Mouse (Mus musculus) lung, adult 18-20 months (tissue): ENCODE results near the gene Stx12.

Source experiments
- DNase-seq, 2 experiments: peaks; one replicate each; pipeline ENCODE4 v3.0.0; 2022; ENCODE audit warnings: mixed read lengths in 2 of 2

The Stx12 gene

DNA sequence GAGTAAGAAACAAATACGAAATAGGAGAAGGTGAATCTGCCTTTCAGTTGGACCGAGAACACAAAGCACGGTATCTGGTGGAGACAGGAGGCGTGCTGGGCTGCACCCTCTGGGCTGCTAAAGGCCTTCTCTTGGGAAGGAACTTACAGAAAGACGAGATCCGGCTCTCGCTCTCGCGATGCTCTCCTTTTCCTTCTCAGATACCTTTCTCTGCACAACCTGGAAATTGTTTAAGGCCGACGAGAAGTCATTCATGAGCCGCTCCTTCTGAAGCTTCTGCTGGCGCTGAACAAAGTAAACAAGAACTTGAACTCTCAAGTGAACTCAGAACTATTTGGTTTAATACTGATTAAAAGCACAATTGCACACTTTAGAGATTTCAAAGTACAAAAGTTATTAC lies 21.3 kb downstream of the Stx12 start:
- peak in 1 of 2 experiments; percentile 38 for DNase-seq

DNA sequence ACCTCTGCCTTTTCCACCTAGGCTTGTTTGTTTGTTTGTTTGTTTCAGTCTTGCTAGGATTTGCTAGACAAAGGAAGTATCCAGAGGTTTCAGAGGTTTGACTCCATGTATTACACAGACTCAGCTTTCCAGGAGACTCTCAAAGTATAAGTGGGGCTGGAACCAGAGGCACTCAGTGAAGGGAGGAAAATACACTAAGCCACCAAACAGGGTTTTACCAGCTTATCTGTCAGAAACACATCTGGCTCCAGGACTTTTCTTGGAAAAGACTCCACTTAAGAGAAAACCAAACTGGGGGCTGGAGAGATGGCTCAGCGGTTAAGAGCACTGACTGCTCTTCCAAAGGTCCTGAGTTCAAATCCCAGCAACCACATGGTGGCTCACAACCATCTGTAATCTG lies 23.4 kb downstream of the Stx12 start:
- no peak for DNase-seq

GRCm38 (mm10) chr4:132843705-132844071 lies 40.6 kb downstream of the Stx12 start:
- DNase-seq: no peak

- DNase-seq: peak; percentile 89 to 92
These were observed 41.2 kb downstream of the Stx12 start, which contains the start of gene Ppp1r8 for GRCm38 (mm10) chr4:132842970-132843704. Gene Ppp1r8, minus strand, starts transcription at chr4:132843169.

DNA sequence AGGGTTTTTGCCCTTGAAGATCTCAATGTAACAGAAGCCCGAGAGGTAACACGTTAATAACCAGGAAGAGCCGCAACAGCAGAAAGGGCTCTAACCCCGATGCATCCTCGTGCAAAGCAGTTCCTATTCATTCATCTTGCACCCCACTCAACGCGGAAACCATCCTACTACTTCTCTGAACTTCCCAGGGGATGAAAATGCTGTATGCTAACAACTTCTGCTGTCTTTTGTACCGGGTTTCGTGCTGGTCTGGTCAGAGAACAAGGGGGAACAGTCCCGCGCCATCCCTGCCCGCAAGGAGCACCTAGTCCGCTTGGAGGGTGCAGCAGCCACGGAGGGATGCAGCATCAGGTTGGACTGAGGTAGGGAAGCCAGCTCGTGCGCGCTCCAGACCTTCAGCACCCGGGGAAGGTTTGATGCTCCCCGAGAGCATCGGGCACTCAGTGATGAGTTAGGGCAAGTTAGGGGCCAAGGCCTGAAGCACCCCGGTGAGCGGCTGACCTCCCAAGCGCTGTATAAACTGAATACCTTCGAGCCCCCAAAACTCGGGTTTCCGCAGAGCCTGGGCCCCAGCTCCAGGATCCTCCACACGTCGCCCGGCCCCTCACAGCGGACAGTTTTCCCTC lies 41.9 kb downstream of the Stx12 start:
- peak in 1 of 2 experiments; percentile 5 for DNase-seq

DNA sequence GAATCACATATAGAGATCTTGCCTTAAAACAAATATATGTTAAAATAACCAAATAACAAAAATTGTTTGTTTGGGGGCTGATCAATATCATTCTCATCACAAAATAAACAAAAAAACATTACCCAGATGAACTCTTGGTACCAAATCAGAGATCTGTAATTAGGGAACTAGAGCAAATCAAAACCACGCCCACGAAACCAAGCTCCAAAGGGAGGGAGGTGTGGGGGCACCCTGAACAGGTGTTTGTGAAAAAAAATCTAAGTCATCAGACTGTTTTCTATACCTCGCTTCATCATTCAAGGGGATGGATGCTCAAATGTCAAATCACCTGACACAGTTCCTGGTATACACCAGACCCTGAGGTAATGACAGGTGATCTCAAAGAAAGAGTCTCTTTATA lies 42.8 kb downstream of the Stx12 start:
- no peak for DNase-seq

GRCm38 (mm10) chr4:132823614-132824366 lies 60.5 kb downstream of the Stx12 start:
- peak; percentile 53 to 63 for DNase-seq

GRCm38 (mm10) chr4:132818442-132818841 lies 65.9 kb downstream of the Stx12 start:
- DNase-seq: no peak

DNA sequence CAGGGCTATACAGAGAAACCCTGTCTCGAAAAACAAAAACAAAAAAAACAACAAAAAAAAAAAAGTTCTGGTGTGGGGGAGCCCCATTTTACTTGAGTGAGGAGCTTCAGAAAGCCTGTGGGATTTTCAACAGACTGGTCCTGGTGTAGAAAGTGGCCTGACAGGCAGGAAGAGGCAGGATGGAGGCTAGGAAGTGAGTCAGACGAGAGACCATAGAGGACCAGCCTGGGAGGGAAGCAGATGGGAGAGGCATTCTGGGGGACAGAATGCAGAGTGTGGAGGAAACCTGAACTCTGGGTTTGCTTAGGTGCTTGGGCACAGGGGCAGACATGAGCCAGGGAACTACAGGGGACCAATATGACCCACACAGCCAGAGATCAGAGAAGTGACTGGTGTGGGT lies 67.5 kb downstream of the Stx12 start:
- DNase-seq: no peak

- DNase-seq: peak; percentile 31 to 34
These were observed 67.9 kb downstream of the Stx12 start for GRCm38 (mm10) chr4:132816404-132816803.

GRCm38 (mm10) chr4:132809621-132810020 lies 74.7 kb downstream of the Stx12 start:
- DNase-seq: peak; percentile 17 to 30

- DNase-seq: peak; percentile 27 to 32
These were observed 76.3 kb downstream of the Stx12 start for GRCm38 (mm10) chr4:132807771-132808641.

DNA sequence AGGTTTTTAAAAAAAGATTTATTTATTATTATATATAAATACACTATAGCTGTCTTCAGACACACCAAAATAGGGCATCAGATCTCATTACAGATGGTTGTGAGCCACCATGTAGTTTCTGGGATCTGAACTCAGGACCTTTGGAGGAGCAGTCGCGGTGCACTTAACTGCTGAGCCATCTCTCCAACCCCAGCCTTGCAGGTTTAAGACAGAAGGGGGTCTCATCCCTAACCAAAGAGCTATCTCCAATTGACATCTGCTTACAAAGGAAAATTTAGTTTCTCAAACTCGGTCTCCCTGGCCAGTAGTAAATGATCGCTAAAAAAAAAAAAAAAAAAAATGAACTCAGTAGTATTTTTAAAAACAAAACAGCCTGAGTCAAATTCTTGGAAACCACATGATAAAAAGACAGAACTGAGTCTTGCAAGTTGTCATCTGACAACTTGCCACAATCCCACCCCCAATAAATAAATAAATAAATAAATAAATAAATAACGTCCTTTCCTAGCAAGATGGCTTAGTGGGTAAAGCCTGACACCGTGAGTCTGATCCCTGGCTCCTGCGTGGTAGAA lies 77.6 kb downstream of the Stx12 start:
- DNase-seq: no peak

DNA sequence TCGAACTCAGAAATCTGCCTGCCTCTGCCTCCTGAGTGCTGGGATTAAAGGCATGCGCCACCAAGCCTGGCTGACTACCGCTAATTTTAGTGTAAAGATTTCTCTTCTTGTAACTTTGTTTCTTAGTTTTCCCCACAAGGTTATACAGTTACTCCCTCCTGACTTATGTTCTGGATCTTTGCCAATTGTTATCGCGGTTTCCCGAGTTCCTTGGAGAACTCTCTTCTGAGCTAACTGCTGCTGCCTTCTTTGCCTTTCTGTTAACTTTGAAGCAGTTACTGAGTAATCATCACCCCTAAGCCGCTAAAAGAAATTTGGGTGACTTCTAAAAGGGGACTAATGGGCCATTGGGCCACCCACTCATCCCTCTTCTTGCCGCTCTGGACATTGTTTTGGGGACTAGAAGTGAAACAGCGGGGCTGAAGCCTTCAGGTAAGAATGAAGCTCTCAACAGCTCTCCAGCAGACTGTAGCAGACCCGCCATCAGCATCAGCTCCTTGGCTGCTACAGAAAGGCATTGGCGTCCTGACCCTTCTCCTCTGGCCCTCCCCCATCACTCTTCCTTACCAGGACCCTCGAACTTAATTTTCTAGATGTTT lies 78.6 kb downstream of the Stx12 start:
- no peak for DNase-seq

DNA sequence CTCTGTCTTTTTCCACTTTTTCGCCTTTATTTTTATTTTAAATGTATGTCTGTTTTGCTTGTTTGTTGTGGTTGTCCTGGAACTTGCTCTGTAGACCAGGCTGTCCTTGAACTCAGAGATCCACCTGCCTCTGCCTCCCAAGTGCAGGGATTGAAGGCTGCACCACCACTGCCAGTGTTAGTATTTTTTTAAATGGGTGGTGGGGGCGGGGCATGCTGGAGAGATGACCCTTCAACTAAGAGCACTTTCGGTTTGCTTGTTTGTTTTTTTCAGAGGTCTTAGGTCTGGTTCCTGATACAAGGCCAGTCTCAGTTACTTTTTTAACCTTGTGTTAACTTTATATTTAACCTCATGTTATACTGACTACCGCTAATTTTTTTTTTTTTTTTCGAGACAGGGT lies 79.2 kb downstream of the Stx12 start:
- no peak for DNase-seq

DNA sequence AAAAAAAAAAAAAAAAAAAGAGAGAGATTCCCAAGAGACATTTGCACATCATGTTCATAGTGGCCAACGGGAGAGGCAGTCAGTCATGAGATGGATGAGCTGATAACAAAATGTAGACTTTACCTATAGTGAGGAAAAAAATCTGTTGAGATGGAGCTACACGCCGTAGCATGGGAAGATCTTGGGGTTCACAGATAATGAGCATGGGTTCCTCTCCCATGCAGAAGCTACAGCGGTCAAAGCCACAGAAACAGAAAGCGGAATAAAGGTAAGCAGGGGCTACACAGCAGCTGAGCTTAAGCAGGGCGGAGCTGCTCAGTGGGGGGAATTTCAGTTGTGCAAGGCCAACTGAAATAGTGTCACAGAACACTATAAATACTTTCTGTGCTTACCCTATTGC lies 80.0 kb downstream of the Stx12 start:
- DNase-seq: peak; percentile 30 to 44

- DNase-seq: no peak
These were observed 80.4 kb downstream of the Stx12 start for GRCm38 (mm10) chr4:132803876-132804275.
